Mouse (Mus musculus): ENCODE results near the gene Idua.

- TF ChIP-seq POLR2A (IDR thresholded peaks at IDR 0.05; ENCODE audit: borderline replicate concordance, low read depth, low read length) (no peak), CTCF (IDR thresholded peaks at IDR 0.05; ENCODE audit: low read depth, low read length) (no peak)
These were observed 55.8 kb downstream of the Idua start for GRCm38 (mm10) chr5:108715974-108716373.

Measured in bone marrow macrophage, adult 2 months (primary cell).